Mouse (Mus musculus) midbrain, embryonic 16.5 days (tissue): ENCODE measurements at regions not wholly inside any gene's neighbourhood (a gene's known extent, or its start where the extent isn't known, plus 50 kb on each side); places are given as distances from the start of the nearest gene placed in this dataset.

Experiments used
- ATAC-seq: fragments of 200-750 bp; cut with Nextera tagmentation; 2 replicates; pipeline ENCODE4 v1.8.0; 2017; ENCODE audit warnings: moderate TSS enrichment
- H3K27ac ChIP-seq: fragments of 300-500 bp; sonication (generic); 2 replicates; pipeline ENCODE4 v1.5.1; 2014; ENCODE audit warnings: mild to moderate bottlenecking, low read length, mixed read lengths
- H3K27me3 ChIP-seq: fragments of 300-500 bp; sonication (generic); 2 replicates; pipeline ENCODE4 v1.6.1; 2014; ENCODE audit warnings: low read depth, low read length, mixed read lengths; ENCODE audit not compliant: control insufficient read depth, insufficient read depth
- H3K36me3 ChIP-seq: fragments of 300-500 bp; sonication (generic); 2 replicates; pipeline ENCODE4 v1.6.1; 2014; ENCODE audit warnings: mild to moderate bottlenecking, low read length, moderate library complexity, mixed read lengths; ENCODE audit not compliant: control insufficient read depth, insufficient read depth
- H3K4me1 ChIP-seq: fragments of 300-500 bp; sonication (generic); 2 replicates; pipeline ENCODE4 v1.6.1; 2014; ENCODE audit warnings: mild to moderate bottlenecking, low read length, mixed read lengths; ENCODE audit not compliant: control insufficient read depth, insufficient read depth
- H3K4me2 ChIP-seq: fragments of 300-500 bp; sonication (generic); 2 replicates; pipeline ENCODE4 v1.6.1; 2014; ENCODE audit warnings: mild to moderate bottlenecking, low read length, mixed read lengths
- H3K4me3 ChIP-seq: fragments of 300-500 bp; sonication (generic); 2 replicates; pipeline ENCODE4 v1.5.1; 2014; ENCODE audit warnings: low read depth, mild to moderate bottlenecking, low read length, moderate library complexity, mixed read lengths
- H3K9ac ChIP-seq: fragments of 300-500 bp; sonication (generic); 2 replicates; pipeline ENCODE4 v1.6.1; 2014; ENCODE audit warnings: low read depth, low read length, mixed read lengths
- H3K9me3 ChIP-seq: fragments of 300-500 bp; sonication (generic); replicated peaks from 2 replicates; pipeline ENCODE4 v1.6.1; 2014; ENCODE audit warnings: mild to moderate bottlenecking, low read length, mixed read lengths; ENCODE audit not compliant: control insufficient read depth, poor library complexity, severe bottlenecking
- WGBS: fragments of 180-500 bp; shearing (Covaris S2); extraction: QIAGEN DNeasy Blood & Tissue Kit; methylation state at CpG from one replicate; pipeline ENCODE4 v1.1.7; 2014; 5-methylcytosine and 5-hydroxymethylcytosine counted together

DNA sequence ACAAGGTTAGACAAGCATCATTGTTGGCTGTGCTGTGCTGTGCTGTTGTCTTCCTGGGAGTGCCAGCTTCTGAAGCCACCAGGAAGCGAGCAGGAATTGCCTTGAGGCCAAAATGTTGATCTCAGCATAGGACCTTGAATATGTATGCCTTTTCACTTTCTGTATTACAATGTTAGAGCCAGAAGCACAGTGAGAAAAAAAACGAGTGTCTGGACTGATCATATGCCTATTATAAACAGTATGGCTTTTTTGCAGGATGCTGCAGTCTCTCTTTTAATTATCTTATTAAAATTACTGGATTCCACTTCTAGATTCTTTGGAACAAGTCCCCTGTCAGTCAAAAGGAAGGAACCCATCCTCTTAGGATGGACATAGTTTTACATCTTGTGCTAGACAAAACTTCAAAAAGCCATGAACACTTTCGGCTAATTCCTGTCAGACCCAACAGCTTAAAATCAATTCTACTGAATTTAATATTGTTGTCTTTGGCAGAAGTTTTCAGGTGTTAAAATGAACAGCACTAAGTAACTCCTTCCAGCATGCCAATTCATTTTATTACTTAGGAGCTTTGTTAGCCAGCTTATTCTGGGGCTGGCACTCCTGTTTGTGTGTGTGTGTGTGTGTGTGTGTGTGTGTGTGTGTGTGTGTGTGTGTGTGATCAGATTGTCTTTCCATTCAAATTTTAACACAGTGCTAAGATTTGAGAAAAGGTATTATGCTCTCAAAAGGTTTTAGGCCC, 220.8 kb upstream of the Adgrl4 start:
- H3K4me3 ChIP-seq = no peak overlapping the region
- WGBS = 57% methylated on average over 3 of the region's 3 CpGs

GRCm38 (mm10) chr3:151222407-151222806, 215.3 kb upstream of the Adgrl4 start:
- H3K4me1 ChIP-seq = no peaks in the 10 kb centered on the region
- no peak for ATAC-seq
- H3K9ac ChIP-seq = no peak overlapping the region
- H3K36me3 ChIP-seq = no peaks in the 10 kb centered on the region
- H3K4me3 ChIP-seq = no peak overlapping the region
- H3K27me3 ChIP-seq = no peaks in the 10 kb centered on the region
- no peak overlapping the region for H3K27ac ChIP-seq
- H3K9me3 ChIP-seq = no peaks in the 10 kb centered on the region
- H3K4me2 ChIP-seq = no peak overlapping the region
- WGBS = 16% methylated on average over 3 of the region's 3 CpGs

More for the DNA sequence above, 220.8 kb upstream of the Adgrl4 start:
- Histone ChIP-seq H3K4me1 (no peaks in the 10 kb centered on the region), H3K27ac (no peak overlapping the region), H3K9me3 (no peaks in the 10 kb centered on the region), H3K36me3 (no peaks in the 10 kb centered on the region), H3K4me2 (no peak overlapping the region), H3K27me3 (no peaks in the 10 kb centered on the region), H3K9ac (no peak overlapping the region)
- ATAC-seq = no peak

DNA sequence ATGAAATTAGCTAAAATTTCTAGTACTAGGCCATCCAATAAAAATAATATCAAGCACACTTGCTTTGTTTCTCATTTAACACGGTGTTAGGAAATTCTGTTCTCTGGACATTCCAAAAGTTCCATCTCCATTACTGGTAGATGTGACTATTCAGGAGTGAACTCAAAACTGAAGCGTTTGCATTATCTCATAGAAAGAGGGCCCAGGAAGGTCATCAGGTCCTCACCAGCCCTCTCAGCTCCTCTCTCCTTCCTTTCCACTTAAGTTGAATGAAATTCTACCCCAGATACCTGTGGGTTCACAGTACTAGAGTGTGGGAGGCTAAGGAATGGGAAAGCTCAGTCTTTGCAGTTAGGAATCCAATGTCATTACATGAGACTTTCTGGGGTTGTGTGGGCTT, 185.2 kb upstream of the Adgrl4 start:
- H3K36me3 ChIP-seq = no peaks in the 10 kb centered on the region
- no peak overlapping the region for H3K4me3 ChIP-seq
- no peak for ATAC-seq
- no peak overlapping the region for H3K4me2 ChIP-seq
- 92% methylated on average over 2 of the region's 2 CpGs for WGBS
- no peaks in the 10 kb centered on the region for H3K27me3 ChIP-seq
- no peak overlapping the region for H3K27ac ChIP-seq
- H3K9ac ChIP-seq = no peak overlapping the region
- no peaks in the 10 kb centered on the region for H3K4me1 ChIP-seq
- H3K9me3 ChIP-seq = 0 out of 2 replicates have a peak, but pooled peaks cover 3% of the 10 kb centered on the region

- no peaks in the 10 kb centered on the region for H3K36me3 ChIP-seq
- no peaks in the 10 kb centered on the region for H3K4me1 ChIP-seq
- no peak overlapping the region for H3K4me3 ChIP-seq
- H3K9ac ChIP-seq = no peak overlapping the region
- no peak for ATAC-seq
- no peaks in the 10 kb centered on the region for H3K27me3 ChIP-seq
- H3K4me2 ChIP-seq = no peak overlapping the region
- no peaks in the 10 kb centered on the region for H3K9me3 ChIP-seq
- H3K27ac ChIP-seq = no peak overlapping the region
- 84% methylated on average over 3 of the region's 3 CpGs for WGBS
Measured at GRCm38 (mm10) chr3:151262821-151263220, 174.9 kb upstream of the Adgrl4 start.

DNA sequence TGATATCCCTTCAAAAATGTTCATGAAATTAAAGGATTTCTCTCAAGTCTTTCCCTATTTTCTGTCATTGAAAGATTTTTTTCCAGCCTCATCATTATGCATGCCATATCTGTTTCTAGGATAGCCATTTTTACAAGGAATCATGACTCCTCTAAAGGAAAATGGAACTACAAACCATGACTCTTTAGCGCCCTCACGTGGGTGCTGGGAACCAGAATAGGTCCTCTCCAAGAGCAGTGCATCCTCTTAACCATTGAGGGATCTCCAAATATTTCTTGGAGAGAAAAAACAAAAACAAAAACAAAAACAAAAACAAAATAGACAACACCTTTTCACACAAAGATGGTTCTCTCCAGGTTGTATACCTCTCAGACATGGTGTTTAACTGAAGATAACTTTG, 172.0 kb upstream of the Adgrl4 start:
- Histone ChIP-seq H3K27me3 (no peaks in the 10 kb centered on the region), H3K9ac (no peak overlapping the region), H3K9me3 (no peaks in the 10 kb centered on the region), H3K36me3 (no peaks in the 10 kb centered on the region), H3K4me2 (no peak overlapping the region), H3K4me1 (no peaks in the 10 kb centered on the region), H3K27ac (no peak overlapping the region), H3K4me3 (no peak overlapping the region)
- WGBS = 14% methylated on average over 2 of the region's 2 CpGs
- no peak for ATAC-seq

- no peaks in the 10 kb centered on the region for H3K9me3 ChIP-seq
- ATAC-seq = no peak
- no peak overlapping the region for H3K9ac ChIP-seq
- H3K4me1 ChIP-seq = no peaks in the 10 kb centered on the region
- 86% methylated on average over 2 of the region's 2 CpGs for WGBS
- H3K27ac ChIP-seq = no peak overlapping the region
- no peaks in the 10 kb centered on the region for H3K36me3 ChIP-seq
- H3K27me3 ChIP-seq = no peaks in the 10 kb centered on the region
- H3K4me2 ChIP-seq = no peak overlapping the region
- no peak overlapping the region for H3K4me3 ChIP-seq
Measured at GRCm38 (mm10) chr3:151269514-151269913, 168.2 kb upstream of the Adgrl4 start.

- Histone ChIP-seq H3K36me3 (no peaks in the 10 kb centered on the region), H3K9me3 (no peaks in the 10 kb centered on the region), H3K9ac (no peak overlapping the region), H3K4me3 (no peak overlapping the region), H3K27me3 (no peaks in the 10 kb centered on the region), H3K4me1 (no peaks in the 10 kb centered on the region), H3K27ac (no peak overlapping the region), H3K4me2 (no peak overlapping the region)
- WGBS = 93% methylated on average over 1 of the region's 1 CpGs
- no peak for ATAC-seq
Measured at GRCm38 (mm10) chr3:151283829-151284228, 153.9 kb upstream of the Adgrl4 start.

DNA sequence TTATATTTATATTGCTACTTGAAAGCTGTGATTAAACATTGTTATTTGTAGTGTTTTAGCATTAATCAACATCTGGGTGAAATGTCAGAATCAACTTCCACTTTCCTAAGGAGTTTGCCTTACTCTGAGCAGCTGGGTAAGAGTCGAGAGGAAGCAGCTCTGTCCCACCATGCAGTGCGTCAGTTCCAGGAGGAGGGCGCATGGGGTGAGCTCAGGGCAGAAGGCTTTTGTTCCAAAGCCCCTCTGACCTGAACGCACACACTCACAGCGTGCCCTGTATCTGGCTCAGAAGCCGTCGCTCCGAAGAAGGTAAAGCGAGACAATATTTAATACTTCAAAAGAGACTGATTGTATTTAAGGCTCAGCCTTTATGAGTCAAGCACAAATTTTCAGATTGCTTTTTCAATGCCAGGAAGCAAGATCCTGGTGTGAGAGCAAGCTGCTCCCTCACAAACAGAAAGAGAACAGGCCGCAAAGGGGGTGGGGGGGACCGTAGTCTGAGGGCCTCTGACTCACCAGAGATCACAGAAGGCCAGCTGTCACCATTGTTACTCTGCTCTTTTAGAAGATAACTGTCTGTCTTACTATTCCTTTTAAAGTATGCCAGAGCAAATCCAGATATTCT, 143.6 kb upstream of the Adgrl4 start:
- no peak overlapping the region for H3K4me3 ChIP-seq
- no peaks in the 10 kb centered on the region for H3K36me3 ChIP-seq
- ATAC-seq = peak; percentile 62; the same call in 1 of the 2 replicates
- H3K4me1 ChIP-seq = 0 out of 2 replicates have a peak, but pooled peaks cover 4% of the 10 kb centered on the region
- no peak overlapping the region for H3K9ac ChIP-seq
- H3K27ac ChIP-seq = peak overlapping the region; percentile 13; the same call in 1 of the 2 replicates
- H3K4me2 ChIP-seq = 0 out of 2 replicates have a peak overlapping the region, but pooled peaks have one; percentile 13
- no peaks in the 10 kb centered on the region for H3K27me3 ChIP-seq
- 17% methylated on average over 11 of the region's 11 CpGs for WGBS
- no peaks in the 10 kb centered on the region for H3K9me3 ChIP-seq

- H3K27ac ChIP-seq = no peak overlapping the region
- H3K4me1 ChIP-seq = 0 out of 2 replicates have a peak, but pooled peaks cover 4% of the 10 kb centered on the region
- no peaks in the 10 kb centered on the region for H3K36me3 ChIP-seq
- no peaks in the 10 kb centered on the region for H3K27me3 ChIP-seq
- H3K4me3 ChIP-seq = no peak overlapping the region
- 60% methylated on average over 7 of the region's 7 CpGs for WGBS
- H3K9ac ChIP-seq = no peak overlapping the region
- no peak overlapping the region for H3K4me2 ChIP-seq
- no peaks in the 10 kb centered on the region for H3K9me3 ChIP-seq
- no peak for ATAC-seq
Measured at GRCm38 (mm10) chr3:151294606-151295005, 143.1 kb upstream of the Adgrl4 start.
